Mouse (Mus musculus): ENCODE results near the gene Gcnt4. TPM values are rescaled to one million over a fixed set of nuclear protein-coding genes. Genes with fewer than 3 reads are reported as not detected.
A peak's percentile ranks its signal among the peaks of the same experiment; 100 is the strongest.
"Not testable (repeated sequence)": the region's sequence is repeated elsewhere in the genome, so short reads cannot be mapped to it uniquely, and the experiment has no call there.

Gene Gcnt4
- total and polyA plus RNA-seq, 3 experiments = not detected

DNA sequence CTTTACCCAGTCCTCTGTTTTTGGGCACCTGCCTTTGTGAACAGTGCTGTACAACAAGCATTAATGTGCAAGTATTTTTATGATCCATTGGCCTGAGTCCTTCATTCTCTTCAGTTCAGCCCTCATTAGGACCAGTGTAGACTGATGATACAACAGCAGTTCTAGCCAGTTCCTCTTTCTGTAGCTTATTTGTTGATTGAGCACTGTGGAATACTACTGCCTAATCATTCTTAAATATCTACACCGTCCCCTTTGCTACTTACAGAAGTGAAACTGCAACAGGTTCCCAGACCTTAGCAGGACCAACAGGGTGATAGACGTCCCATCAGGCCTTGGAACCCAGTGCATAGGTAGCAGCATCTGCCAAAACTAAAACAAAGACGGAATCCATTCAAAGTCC is 13.3 kb upstream of the Gcnt4 start:
- Histone ChIP-seq H3K27ac (ENCODE audit: insufficient read depth, low read depth) (no peak overlapping the region), H3K9me3 (replicated peaks; ENCODE audit: low read length) (no peaks in the 10 kb centered on the region), H3K4me3 (replicated peaks in 1 of 3; ENCODE audit: low read depth in 2 of 3, low read length in 2 of 3, poor library complexity in 1 of 3) (no peak overlapping the region), H3K9ac (ENCODE audit: insufficient read depth, low read depth) (no peak overlapping the region), H3K4me2 (ENCODE audit: insufficient read depth, low read depth, poor library complexity, severe bottlenecking) (no peak overlapping the region), H3K36me3 (replicated peaks in 1 of 2; ENCODE audit: control insufficient read depth in 1 of 2, insufficient read depth in 1 of 2, low read length in 1 of 2) (no peaks in the 10 kb centered on the region), H3K4me1 (ENCODE audit: control insufficient read depth in 1 of 2, insufficient read depth in 2 of 2) (no peaks in the 10 kb centered on the region), H3K27me3 (replicated peaks) (no peaks in the 10 kb centered on the region), H3K79me2 (replicated peaks; ENCODE audit: control insufficient read depth, extremely low read depth, insufficient read depth, poor library complexity, severe bottlenecking) (no peaks in the 10 kb centered on the region)
- DNase-seq (ENCODE audit: extremely low read depth) = no peak
- no peak for TF ChIP-seq EP300 (IDR thresholded peaks at IDR 0.05; ENCODE audit: low read length)
- no peak for TF ChIP-seq MAFK (IDR thresholded peaks at IDR 0.05; ENCODE audit: insufficient replicate concordance, low read length)
- TF ChIP-seq PAX5 (IDR thresholded peaks at IDR 0.05; ENCODE audit: low read length) = no peak
- TF ChIP-seq TCF12 (IDR thresholded peaks at IDR 0.05; ENCODE audit: low read depth, low read length) = no peak
- TF ChIP-seq ZNF384 (IDR thresholded peaks at IDR 0.05; ENCODE audit: low read depth, low read length) = no peak
- TF ChIP-seq RAD21 (IDR thresholded peaks at IDR 0.05; ENCODE audit: low read depth, low read length) = no peak
- in situ Hi-C loops (cut with MboI; ENCODE audit: low pct_ligation_motif_present, low pct_unique_long_range_greater_than_20kb, low sequenced_read_pairs) = no loop called here
- dilution Hi-C loops (cut with MboI; ENCODE audit: extremely low pct_ligation_motif_present, extremely low pct_unique_long_range_greater_than_20kb, low sequenced_read_pairs) = no loop called here

DNA sequence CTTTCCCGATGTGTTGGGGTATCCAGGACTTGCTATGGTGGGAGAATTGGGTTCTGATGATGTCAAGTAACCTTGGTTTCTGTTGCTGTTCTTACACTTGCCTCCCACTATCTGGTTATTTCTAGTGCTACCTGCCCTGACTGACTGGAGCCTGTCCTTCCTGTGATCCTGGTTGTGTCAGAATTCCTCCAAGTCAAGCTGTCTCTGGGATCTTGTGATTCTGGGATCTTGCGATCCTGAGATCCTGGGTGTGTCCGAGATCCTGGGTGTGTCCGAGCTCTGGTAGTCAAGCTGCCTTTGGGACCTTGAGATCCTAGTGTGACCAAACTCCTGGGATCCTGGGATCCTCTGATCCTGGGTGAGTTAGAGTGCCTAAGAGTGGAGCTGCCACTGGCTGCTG is 1.4 kb upstream of the Gcnt4 start:
- H3K36me3 ChIP-seq (replicated peaks in 1 of 2; ENCODE audit: control insufficient read depth in 1 of 2, insufficient read depth in 1 of 2, low read length in 1 of 2); H3K79me2 ChIP-seq (replicated peaks; ENCODE audit: control insufficient read depth, extremely low read depth, insufficient read depth, poor library complexity, severe bottlenecking); H3K4me2 ChIP-seq (ENCODE audit: insufficient read depth, low read depth, poor library complexity, severe bottlenecking); H3K27me3 ChIP-seq (replicated peaks); H3K9me3 ChIP-seq (replicated peaks; ENCODE audit: low read length); in situ Hi-C loops (cut with MboI; ENCODE audit: low pct_ligation_motif_present, low pct_unique_long_range_greater_than_20kb, low sequenced_read_pairs); H3K27ac ChIP-seq (ENCODE audit: insufficient read depth, low read depth); dilution Hi-C loops (cut with MboI; ENCODE audit: extremely low pct_ligation_motif_present, extremely low pct_unique_long_range_greater_than_20kb, low sequenced_read_pairs); H3K4me3 ChIP-seq (replicated peaks in 1 of 3; ENCODE audit: low read depth in 2 of 3, low read length in 2 of 3, poor library complexity in 1 of 3); H3K4me1 ChIP-seq (ENCODE audit: control insufficient read depth in 1 of 2, insufficient read depth in 2 of 2); DNase-seq (ENCODE audit: extremely low read depth); H3K9ac ChIP-seq (ENCODE audit: insufficient read depth, low read depth): not testable (repeated sequence)

DNA sequence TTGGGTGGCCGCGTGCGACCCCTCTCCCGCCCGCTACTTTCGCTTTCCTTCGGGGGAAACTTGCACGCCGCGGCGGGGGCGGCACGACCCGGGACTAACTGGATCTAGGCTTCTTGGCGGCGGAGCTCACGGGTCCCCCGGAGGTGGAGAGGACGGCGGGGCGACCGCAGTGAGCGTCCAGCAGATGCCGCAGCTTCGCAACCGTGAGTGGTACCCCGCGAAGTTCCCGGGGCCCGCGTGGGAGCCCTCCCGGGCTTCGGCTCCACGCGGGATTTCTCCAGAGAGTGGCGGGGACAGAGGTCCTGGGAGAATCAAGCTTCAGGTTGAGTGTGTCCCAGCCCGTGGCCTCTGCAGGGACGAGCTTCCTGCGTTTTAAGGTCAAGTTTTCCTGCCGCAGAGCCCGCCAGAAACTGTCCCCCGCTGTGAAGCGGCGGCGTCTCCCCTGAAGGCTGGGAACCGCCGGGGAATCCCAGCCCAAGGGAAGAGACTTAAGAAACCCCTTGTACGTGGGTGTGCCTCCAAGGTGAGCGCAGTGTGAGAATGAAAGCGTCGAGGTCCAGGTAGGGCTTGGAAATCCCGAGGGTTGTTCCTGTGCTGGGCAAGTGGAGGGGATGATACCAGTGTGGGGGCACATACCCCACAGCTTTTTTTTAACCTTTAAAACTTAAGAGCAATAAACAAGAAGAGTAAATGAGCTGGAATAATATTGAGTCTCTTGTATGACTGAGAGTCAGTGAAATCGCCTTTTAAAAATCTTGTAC is 676 bp downstream of the Gcnt4 start:
- H3K4me3 ChIP-seq (replicated peaks in 1 of 3; ENCODE audit: low read depth in 2 of 3, low read length in 2 of 3, poor library complexity in 1 of 3) = peak overlapping the region in 1 of 3 experiments; percentile 18
- no peaks in the 10 kb centered on the region for H3K4me1 ChIP-seq (ENCODE audit: control insufficient read depth in 1 of 2, insufficient read depth in 2 of 2)
- H3K9ac ChIP-seq (ENCODE audit: insufficient read depth, low read depth) = no peak overlapping the region
- H3K36me3 ChIP-seq (replicated peaks in 1 of 2; ENCODE audit: control insufficient read depth in 1 of 2, insufficient read depth in 1 of 2, low read length in 1 of 2) = no peaks in the 10 kb centered on the region
- H3K79me2 ChIP-seq (replicated peaks; ENCODE audit: control insufficient read depth, extremely low read depth, insufficient read depth, poor library complexity, severe bottlenecking) = no peaks in the 10 kb centered on the region
- H3K27ac ChIP-seq (ENCODE audit: insufficient read depth, low read depth) = no peak overlapping the region
- no peaks in the 10 kb centered on the region for H3K27me3 ChIP-seq (replicated peaks)
- no peak for TF ChIP-seq CHD1 (IDR thresholded peaks at IDR 0.05; ENCODE audit: low read depth, low read length)
- TF ChIP-seq ELF1 (IDR thresholded peaks at IDR 0.05; ENCODE audit: low read depth, low read length) = no peak
- no peak for TF ChIP-seq E2F4 (IDR thresholded peaks at IDR 0.05; ENCODE audit: insufficient replicate concordance, low read depth, low read length)
- TF ChIP-seq USF1 (IDR thresholded peaks at IDR 0.05; ENCODE audit: low read depth, low read length) = no peak
- no peak for TF ChIP-seq ZNF384 (IDR thresholded peaks at IDR 0.05; ENCODE audit: low read depth, low read length)
- no peak for TF ChIP-seq JUN (IDR thresholded peaks at IDR 0.05; ENCODE audit: insufficient read depth, low read depth, low read length)
- TF ChIP-seq IRF4 (IDR thresholded peaks at IDR 0.05; ENCODE audit: low read depth, low read length) = no peak
- no peak for TF ChIP-seq EP300 (IDR thresholded peaks at IDR 0.05; ENCODE audit: low read length)
- no peak for TF ChIP-seq POLR2AphosphoS2 (IDR thresholded peaks at IDR 0.05; ENCODE audit: low read depth, low read length)
- no peak for TF ChIP-seq NELFE (IDR thresholded peaks at IDR 0.05; ENCODE audit: low read depth, low read length)
- TF ChIP-seq MAZ (IDR thresholded peaks at IDR 0.05; ENCODE audit: low read depth, low read length) = no peak
- no peak for TF ChIP-seq BHLHE40 (IDR thresholded peaks at IDR 0.05; ENCODE audit: low read depth, low read length)
- TF ChIP-seq RAD21 (IDR thresholded peaks at IDR 0.05; ENCODE audit: low read depth, low read length) = no peak
- TF ChIP-seq UBTF (IDR thresholded peaks at IDR 0.05; ENCODE audit: low read depth, low read length) = no peak
- no peak for TF ChIP-seq MXI1 (IDR thresholded peaks at IDR 0.05; ENCODE audit: low read depth, low read length)
- TF ChIP-seq ZMIZ1 (IDR thresholded peaks at IDR 0.05; ENCODE audit: low read depth, low read length) = no peak
- no peak for TF ChIP-seq MAX (IDR thresholded peaks at IDR 0.05; ENCODE audit: low read length)
- in situ Hi-C loops (cut with MboI; ENCODE audit: low pct_ligation_motif_present, low pct_unique_long_range_greater_than_20kb, low sequenced_read_pairs) = no loop called here
- dilution Hi-C loops (cut with MboI; ENCODE audit: extremely low pct_ligation_motif_present, extremely low pct_unique_long_range_greater_than_20kb, low sequenced_read_pairs) = no loop called here
- DNase-seq (ENCODE audit: extremely low read depth) = no peak
- peaks cover 9% of the 10 kb centered on the region for H3K9me3 ChIP-seq (replicated peaks; ENCODE audit: low read length)
- H3K4me2 ChIP-seq (ENCODE audit: insufficient read depth, low read depth, poor library complexity, severe bottlenecking) = peak overlapping the region; percentile 47; the same call in 1 of the 2 replicates

Data from CH12.LX (cell line).